Mouse (Mus musculus) mouse embryonic stem cell (cell line): ENCODE results near the gene Klk1b22.
"Not testable (repeated sequence)": the region's sequence is repeated elsewhere in the genome, so short reads cannot be mapped to it uniquely, and the experiment has no call there.

Experiments used
- in situ Hi-C, 2 experiments: fragments of 300-500 bp; cut with MboI; formaldehyde crosslinking; loops; 1 replicate in 1 of 2; 3 replicates in 1 of 2; pipeline ENCODE4 v1.14.3; 2019 to 2020; ENCODE audit warnings: low sequenced_read_pairs in 2 of 2, low pct_unique_long_range_greater_than_20kb in 1 of 2, mixed read lengths in 1 of 2; ENCODE audit not compliant: unreplicated experiment in 1 of 2

Gene Klk1b22

GRCm38 (mm10) chr7:44112373-44112772 lies at the start of gene Klk1b22:
TSS of gene Klk1b22 (plus strand) at chr7:44112673.
- in situ Hi-C loops = no loop called here

- in situ Hi-C loops = no loop called here
Observed at GRCm38 (mm10) chr7:44072117-44072516, 40.4 kb upstream of the Klk1b22 start.

- in situ Hi-C loops = no loop called here
Observed at GRCm38 (mm10) chr7:44077703-44078102, 34.8 kb upstream of the Klk1b22 start.

- in situ Hi-C loops = loop anchor here in 1 of 2 experiments (5.0 to 10.0 kb wide), 2 partner anchors 49 to 131 kb away; partner anchors contain the start of gene Klk1b1
Observed at GRCm38 (mm10) chr7:44096111-44096510, 16.4 kb upstream of the Klk1b22 start.

- in situ Hi-C loops = not testable (repeated sequence)
Observed at GRCm38 (mm10) chr7:44102028-44102427, 10.4 kb upstream of the Klk1b22 start, which contains the start of gene Klk1b21. TSS of gene Klk1b21 (plus strand) at chr7:44102328.

- in situ Hi-C loops = loop anchor here in 1 of 2 experiments (5.0 kb wide), 1 partner anchor 74 kb away; the partner anchor contains the start of gene Klk1b3
Observed at GRCm38 (mm10) chr7:44123445-44123844, 11.0 kb downstream of the Klk1b22 start.

GRCm38 (mm10) chr7:44136467-44136866 lies 24.0 kb downstream of the Klk1b22 start, which contains the start of gene Klk1b16:
TSS of gene Klk1b16 (plus strand) at chr7:44136767.
- in situ Hi-C loops = no loop called here
